Mouse (Mus musculus): Measurements from ENCODE around the gene Kcna7.

Gene Kcna7

GRCm38 (mm10) chr7:45426556-45426955 is 21.1 kb downstream of the Kcna7 start:
- DNase-seq: no peak

GRCm38 (mm10) chr7:45433835-45434202 is 28.4 kb downstream of the Kcna7 start:
- DNase-seq: no peak

DNA sequence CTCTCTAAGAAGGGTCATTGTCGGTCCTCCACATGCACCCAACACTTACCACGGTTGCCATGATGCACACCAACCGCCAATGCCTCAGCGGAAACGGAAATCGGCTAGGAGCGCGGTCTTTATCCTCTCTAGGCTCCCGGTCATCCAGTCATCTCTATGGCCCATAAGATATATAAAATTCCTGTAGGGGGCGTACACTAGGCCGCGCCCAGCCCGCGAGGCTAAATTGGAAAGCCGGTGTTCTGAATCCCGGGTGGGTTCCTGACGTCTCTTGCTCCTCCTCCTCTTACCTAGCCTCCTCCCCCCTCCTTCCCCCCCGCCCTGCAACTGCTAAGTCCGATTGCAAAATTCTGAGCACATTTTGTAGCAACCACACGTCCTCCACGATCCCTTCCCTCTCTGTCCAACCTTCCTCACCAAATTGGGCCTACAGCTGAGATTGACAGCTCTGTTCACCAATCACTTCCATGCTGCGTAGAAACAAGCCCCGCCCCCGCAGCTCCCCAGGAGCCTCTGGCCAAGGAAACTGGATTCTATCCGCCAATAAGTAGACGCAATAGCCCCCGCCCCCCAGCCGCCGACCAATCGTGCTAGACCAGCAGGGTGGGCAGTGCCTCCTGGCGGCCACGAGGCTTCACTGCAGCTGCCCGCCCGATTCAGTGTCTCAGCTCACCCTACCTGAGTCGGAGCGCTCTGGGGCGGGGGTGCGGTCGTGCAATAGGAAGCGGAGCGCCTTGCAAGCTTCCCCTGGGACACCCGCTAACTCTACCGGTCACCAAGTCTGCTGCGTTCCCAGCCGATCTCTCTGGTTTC is 29.0 kb downstream of the Kcna7 start, which contains the start of gene Gys1:
Gene Gys1, plus strand, starts transcription at position 642 of the 813 bp plus-strand sequence.
- DNase-seq: peak; percentile 100

- DNase-seq: no peak
Measured at GRCm38 (mm10) chr7:45435038-45435437, 29.6 kb downstream of the Kcna7 start.

GRCm38 (mm10) chr7:45436444-45436843 is 31.0 kb downstream of the Kcna7 start:
- DNase-seq: no peak

- DNase-seq: no peak
Measured at GRCm38 (mm10) chr7:45437046-45437445, 31.6 kb downstream of the Kcna7 start.

DNA sequence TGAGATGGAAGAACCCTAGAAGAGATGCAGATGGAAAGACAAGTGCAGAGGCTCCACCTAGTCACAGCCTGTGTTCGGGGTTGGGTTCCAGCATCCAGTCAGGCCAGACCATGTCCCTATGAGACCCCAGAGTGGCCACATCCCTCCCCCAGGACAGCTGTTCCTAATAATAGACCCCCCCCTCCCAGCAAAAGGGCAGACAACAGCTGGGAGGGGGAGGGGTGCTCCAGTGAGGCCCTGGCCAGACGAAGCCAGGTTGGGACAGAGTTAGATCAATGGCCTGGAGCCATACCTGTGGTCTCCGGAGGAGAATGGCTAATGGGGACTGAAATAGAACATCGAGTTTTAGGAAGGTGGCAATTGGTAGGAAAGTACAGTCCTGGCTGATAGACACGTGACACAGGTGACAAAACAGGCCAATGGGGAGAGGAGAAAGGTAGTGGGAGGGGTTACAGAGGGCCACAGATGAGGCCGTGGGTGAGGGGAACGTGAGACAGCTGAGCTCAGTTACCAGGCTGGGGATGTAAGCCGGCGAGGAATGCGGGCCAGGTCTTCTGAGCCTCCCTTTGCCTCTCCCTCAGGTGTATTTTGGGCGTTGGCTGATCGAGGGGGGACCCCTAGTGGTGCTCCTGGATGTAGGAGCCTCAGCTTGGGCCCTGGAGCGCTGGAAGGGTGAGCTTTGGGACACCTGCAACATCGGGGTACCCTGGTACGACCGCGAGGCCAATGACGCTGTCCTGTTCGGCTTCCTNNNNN is 32.2 kb downstream of the Kcna7 start, which contains the start of gene Ruvbl2:
Gene Ruvbl2, minus strand, starts transcription at position 576 of the 756 bp plus-strand sequence.
- DNase-seq: no peak

DNA sequence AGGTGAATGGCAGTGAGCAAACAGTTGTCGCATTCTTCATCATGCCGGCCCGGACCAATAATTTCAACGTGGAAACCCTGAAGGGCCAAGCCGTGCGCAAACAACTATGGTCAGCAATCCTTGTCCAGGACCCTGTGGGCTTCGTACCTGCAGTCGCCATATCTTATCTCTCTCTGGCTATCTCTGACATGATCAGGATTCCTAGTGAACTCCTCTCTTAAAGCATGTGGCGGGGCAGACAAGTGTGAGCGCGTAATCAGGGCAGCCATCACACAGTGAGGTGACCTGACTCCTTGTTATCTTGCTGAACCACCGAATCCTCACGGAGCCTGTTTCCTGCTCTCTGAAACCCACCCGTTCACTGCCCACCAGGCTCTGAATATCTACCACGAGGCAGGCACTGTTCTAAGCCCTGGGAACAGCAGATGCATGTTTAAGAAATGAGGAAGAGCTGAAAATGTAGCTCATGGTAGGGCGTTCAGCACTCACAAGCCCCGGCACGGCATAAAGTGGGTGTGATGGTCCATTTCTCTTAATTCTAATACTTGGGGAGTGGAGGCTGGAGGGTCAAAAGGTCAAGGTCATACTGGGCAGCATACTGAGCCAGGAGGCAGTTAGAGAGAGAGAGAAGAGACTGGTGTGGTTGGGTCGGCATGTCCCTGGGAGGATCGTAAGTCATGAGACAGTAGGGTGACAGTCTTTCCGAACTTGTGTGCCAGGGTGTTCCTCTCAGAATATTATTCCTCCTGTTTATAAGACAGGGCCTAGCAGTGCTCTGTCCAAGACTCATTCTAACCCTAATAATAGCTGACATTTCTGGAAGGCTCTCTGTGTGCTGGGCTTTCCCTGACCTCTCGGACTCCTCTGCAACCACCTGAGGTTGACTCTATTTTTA is 38.3 kb downstream of the Kcna7 start:
- DNase-seq: no peak

GRCm38 (mm10) chr7:45446589-45446988 is 41.1 kb downstream of the Kcna7 start:
- no peak for DNase-seq

GRCm38 (mm10) chr7:45447325-45447990 is 42.0 kb downstream of the Kcna7 start:
- DNase-seq: peak; percentile 20

- DNase-seq: no peak
Measured at GRCm38 (mm10) chr7:45449974-45450373, 44.5 kb downstream of the Kcna7 start.

DNA sequence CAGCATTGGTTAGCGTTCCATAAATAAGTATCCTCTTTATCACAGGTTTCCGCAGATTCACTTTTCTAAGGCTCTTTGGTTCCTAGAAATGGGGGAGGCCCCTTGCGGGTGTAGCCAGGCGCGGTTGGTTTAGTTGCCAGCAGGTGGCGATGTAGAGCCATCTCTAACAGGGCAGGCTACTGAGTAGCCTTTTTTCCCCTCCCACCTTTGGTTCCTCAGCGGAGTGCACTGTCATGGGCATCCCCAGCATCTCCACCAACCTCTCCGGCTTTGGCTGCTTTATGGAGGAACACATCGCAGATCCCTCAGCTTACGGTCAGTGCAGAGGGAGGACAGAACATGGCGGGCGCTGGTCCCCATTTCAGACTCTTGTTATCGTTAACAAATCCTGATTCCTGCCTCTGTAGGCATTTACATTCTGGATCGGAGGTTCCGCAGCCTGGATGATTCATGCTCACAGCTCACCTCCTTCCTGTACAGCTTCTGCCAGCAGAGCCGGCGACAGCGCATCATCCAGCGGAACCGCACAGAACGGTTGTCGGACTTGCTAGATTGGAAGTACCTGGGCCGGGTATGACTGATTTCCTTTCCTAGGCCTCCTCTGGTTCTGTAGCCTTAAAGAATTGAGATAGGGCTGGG is 46.0 kb downstream of the Kcna7 start:
- peak; percentile 85 for DNase-seq

DNA sequence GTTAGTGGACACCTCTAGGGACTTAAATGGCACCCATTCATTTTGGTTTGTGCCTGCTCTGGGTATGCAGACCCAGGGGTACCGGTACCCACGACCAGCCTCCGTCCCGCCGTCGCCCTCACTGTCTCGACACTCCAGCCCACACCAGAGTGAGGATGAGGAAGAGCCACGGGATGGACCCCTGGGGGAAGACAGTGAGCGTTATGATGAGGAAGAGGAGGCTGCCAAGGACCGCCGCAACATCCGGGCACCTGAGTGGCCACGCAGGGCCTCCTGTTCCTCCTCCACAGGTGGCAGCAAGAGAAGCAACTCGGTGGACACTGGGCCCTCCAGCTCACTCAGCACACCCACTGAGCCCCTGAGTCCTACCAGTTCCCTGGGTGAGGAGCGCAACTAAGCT is 49.5 kb downstream of the Kcna7 start:
- DNase-seq: no peak

GRCm38 (mm10) chr7:45455932-45456696 is 50.7 kb downstream of the Kcna7 start:
- no peak for DNase-seq

GRCm38 (mm10) chr7:45456721-45457203 is 51.3 kb downstream of the Kcna7 start:
- no peak for DNase-seq

DNA sequence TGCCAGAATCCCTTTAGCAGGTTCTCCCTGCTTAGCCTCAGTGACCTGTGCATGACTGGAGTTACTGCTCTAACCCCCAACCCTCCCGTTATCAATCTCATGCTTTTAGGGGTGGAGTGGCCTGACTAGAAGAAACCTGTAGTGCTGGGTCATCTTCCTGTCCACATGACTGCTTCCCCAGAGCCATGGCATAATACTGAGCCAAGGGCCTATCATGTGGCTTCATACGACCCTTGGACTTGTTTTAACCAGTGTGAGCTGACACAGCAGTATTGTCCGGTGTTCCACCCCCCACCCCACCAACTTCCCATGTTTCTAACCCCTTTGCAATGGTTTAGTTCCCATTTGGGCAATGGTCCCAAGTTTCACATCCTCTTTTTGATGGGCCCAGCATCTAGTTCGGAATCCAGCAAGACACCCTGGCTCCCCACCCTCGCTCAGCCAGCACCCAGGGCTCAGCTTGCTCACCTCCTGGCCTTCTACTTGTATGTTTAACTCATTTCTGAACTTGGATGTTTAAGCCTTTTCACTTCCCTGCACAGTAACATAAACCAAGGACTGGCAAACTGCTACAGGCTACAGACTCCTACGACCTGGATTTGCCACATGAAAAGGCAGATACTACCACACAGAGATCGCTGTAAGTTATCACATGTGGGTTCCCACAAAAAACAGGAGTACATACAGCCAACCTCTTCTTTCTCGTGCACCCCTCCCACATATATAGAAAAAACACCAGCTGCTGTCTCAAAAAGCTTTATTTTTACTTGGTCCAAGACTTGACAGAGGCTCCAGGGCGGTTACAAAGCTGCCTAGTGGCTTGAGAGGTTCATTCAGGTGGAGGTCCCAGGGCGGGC is 52.0 kb downstream of the Kcna7 start:
- DNase-seq: no peak

GRCm38 (mm10) chr7:45458748-45459563 is 53.5 kb downstream of the Kcna7 start:
- DNase-seq: peak; percentile 87
